Mouse (Mus musculus) embryonic facial prominence, embryonic 14.5 days (tissue): ENCODE data around the gene Nfatc3. TPM values are rescaled to one million over a fixed set of nuclear protein-coding genes. Genes with fewer than 3 reads are reported as not detected.

Experiments used
- ATAC-seq: fragments of 200-750 bp; cut with Nextera tagmentation; 2 replicates; pipeline ENCODE4 v1.8.0; 2017; ENCODE audit warnings: low read depth, moderate number of reproducible peaks, moderate TSS enrichment
- DNase-seq: peaks from one replicate; pipeline ENCODE4 v3.0.0-alpha.2; 2015; ENCODE audit warnings: low spot score
- H3K27ac ChIP-seq: fragments of 300-500 bp; sonication (generic); replicated peaks from 2 replicates; pipeline ENCODE4 v1.5.1; 2014; ENCODE audit warnings: low read depth, mild to moderate bottlenecking, low read length, moderate library complexity
- H3K27me3 ChIP-seq: fragments of 300-500 bp; sonication (generic); replicated peaks from 2 replicates; pipeline ENCODE4 v1.6.1; 2014; ENCODE audit warnings: low read length; ENCODE audit not compliant: control insufficient read depth, insufficient read depth
- H3K36me3 ChIP-seq: fragments of 300-500 bp; sonication (generic); 2 replicates; pipeline ENCODE4 v1.6.1; 2014; ENCODE audit warnings: low read length, mixed read lengths; ENCODE audit not compliant: control insufficient read depth, insufficient read depth
- H3K4me1 ChIP-seq: fragments of 300-500 bp; sonication (generic); 2 replicates; pipeline ENCODE4 v1.6.1; 2014; ENCODE audit warnings: antibody characterized with exemption, low read length; ENCODE audit not compliant: control insufficient read depth, insufficient read depth
- H3K4me2 ChIP-seq: fragments of 300-500 bp; sonication (generic); 2 replicates; pipeline ENCODE4 v1.6.1; 2014; ENCODE audit warnings: low read depth, mild to moderate bottlenecking, low read length, moderate library complexity, mixed read lengths
- H3K4me3 ChIP-seq: fragments of 300-500 bp; sonication (generic); 2 replicates; pipeline ENCODE4 v1.5.1; 2014; ENCODE audit warnings: low read depth, mild to moderate bottlenecking, low read length
- H3K9ac ChIP-seq: fragments of 300-500 bp; sonication (generic); 2 replicates; pipeline ENCODE4 v1.6.1; 2014; ENCODE audit warnings: low read depth, mild to moderate bottlenecking, low read length, moderate library complexity, mixed read lengths
- H3K9me3 ChIP-seq: fragments of 300-500 bp; sonication (generic); 2 replicates; pipeline ENCODE4 v1.6.1; 2016; ENCODE audit warnings: low read length; ENCODE audit not compliant: control insufficient read depth
- whole genome bisulfite sequencing: fragments of 180-500 bp; shearing (Covaris S2); extraction: QIAGEN DNeasy Blood & Tissue Kit; methylation state at CpG from one replicate; pipeline ENCODE4 v1.1.7; 2014; 5-methylcytosine and 5-hydroxymethylcytosine counted together
- polyA plus RNA-seq: library from polyadenylated mRNA; unstranded; fragments of >200 nt; fragmentation: Nextera tagmentation; extraction: Ambion mirVana; gene quantifications from 2 replicates; pipeline ENCODE4 v1.2.1, GENCODE M21; 2014

Nfatc3 gene
- polyA plus RNA-seq, 1 experiment from 2014 or later, result 7.3 TPM

DNA sequence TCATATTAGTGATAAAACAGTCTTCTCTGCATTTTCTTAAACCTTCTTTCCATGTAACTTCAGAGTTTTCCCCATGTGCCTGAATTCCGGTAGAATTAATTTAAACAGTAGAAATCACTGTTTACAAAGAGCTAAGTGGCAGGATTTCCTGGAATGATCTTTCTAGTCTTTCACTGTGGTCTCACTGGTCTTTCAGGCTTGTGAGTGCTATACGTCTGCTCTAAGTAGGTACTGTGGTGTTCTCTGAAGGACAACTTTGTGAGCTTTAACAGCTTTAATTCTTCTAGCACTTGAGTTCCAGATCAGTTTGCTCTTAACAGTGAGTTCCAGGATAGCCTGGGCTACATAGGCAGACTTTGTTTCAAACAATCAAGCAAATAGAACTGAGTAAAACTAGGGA, 119.8 kb downstream of the Nfatc3 start:
- H3K4me3 ChIP-seq, result no peak overlapping the region
- H3K9ac ChIP-seq, result no peak overlapping the region
- peaks cover 22% of the 10 kb centered on the region for H3K36me3 ChIP-seq
- H3K27ac ChIP-seq, result no peak overlapping the region
- H3K4me2 ChIP-seq, result no peak overlapping the region
- no peaks in the 10 kb centered on the region for H3K4me1 ChIP-seq
- peak; percentile 12 for DNase-seq
- 55% methylated on average over 2 of the region's 2 CpGs for WGBS
- no peaks in the 10 kb centered on the region for H3K27me3 ChIP-seq
- ATAC-seq, result no peak
- no peaks in the 10 kb centered on the region for H3K9me3 ChIP-seq

Other genes with a start within 250 kb of the Nfatc3 start
- 10.8 and 11.2 TPM in 2 replicates for gene Ranbp10, start 231.5 kb upstream of the Nfatc3 start, polyA plus RNA-seq
- gene Tsnaxip1, start 231.1 kb upstream of the Nfatc3 start, polyA plus RNA-seq, result 0.52 and 3.4 TPM in 2 replicates
- gene Cenpt, start 205.6 kb upstream of the Nfatc3 start, polyA plus RNA-seq, result 35.0 and 35.8 TPM in 2 replicates
- gene Thap11, start 203.7 kb upstream of the Nfatc3 start, polyA plus RNA-seq, result 59.6 and 61.8 TPM in 2 replicates
- gene Nutf2, start 198.3 kb upstream of the Nfatc3 start, polyA plus RNA-seq, result 223 and 258 TPM in 2 replicates
- gene Edc4, start 178.0 kb upstream of the Nfatc3 start, polyA plus RNA-seq, result 35.8 and 42.0 TPM in 2 replicates
- 0.62 and 0.71 TPM in 2 replicates for gene Nrn1l, start 165.3 kb upstream of the Nfatc3 start, polyA plus RNA-seq
- 26.1 and 34.0 TPM in 2 replicates for gene Pskh1, start 158.4 kb upstream of the Nfatc3 start, polyA plus RNA-seq
- gene Ctrl, start 125.0 kb upstream of the Nfatc3 start, polyA plus RNA-seq, result 0.57 and 1.1 TPM in 2 replicates
- gene Psmb10, start 120.4 kb upstream of the Nfatc3 start, polyA plus RNA-seq, result 35.9 and 37.3 TPM in 2 replicates
- 1.7 and 1.8 TPM in 2 replicates for gene Lcat, start 115.5 kb upstream of the Nfatc3 start, polyA plus RNA-seq
- 42.8 and 43.9 TPM in 2 replicates for gene Slc12a4, start 92.7 kb upstream of the Nfatc3 start, polyA plus RNA-seq
- not detected in 2 replicates for gene Dpep3, start 79.4 kb upstream of the Nfatc3 start, polyA plus RNA-seq
- 16.0 and 20.2 TPM in 2 replicates for gene Dus2, start 67.5 kb upstream of the Nfatc3 start, polyA plus RNA-seq
- not detected in 2 replicates for gene Dpep2nb, start 52.9 kb upstream of the Nfatc3 start, polyA plus RNA-seq
- 14.7 and 15.8 TPM in 2 replicates for gene Ddx28, start 47.0 kb upstream of the Nfatc3 start, polyA plus RNA-seq
- gene Esrp2, start 78.1 kb downstream of the Nfatc3 start, polyA plus RNA-seq, result 14.9 and 20.0 TPM in 2 replicates
- gene Pla2g15, start 91.6 kb downstream of the Nfatc3 start, polyA plus RNA-seq, result 6.8 and 7.2 TPM in 2 replicates
- 46.9 and 51.6 TPM in 2 replicates for gene Slc7a6, start 110.0 kb downstream of the Nfatc3 start, polyA plus RNA-seq
- gene Slc7a6os, start 152.1 kb downstream of the Nfatc3 start, polyA plus RNA-seq, result 29.4 and 31.5 TPM in 2 replicates
- 38.7 and 47.6 TPM in 2 replicates for gene Prmt7, start 152.1 kb downstream of the Nfatc3 start, polyA plus RNA-seq